Mouse (Mus musculus): ENCODE measurements around the gene Gtf2ird2. TPM values are rescaled to one million over a fixed set of nuclear protein-coding genes. Genes with fewer than 3 reads are reported as not detected.

The Gtf2ird2 gene
- polyA plus RNA-seq, 1 experiment from 2014 or later, result 6.9 TPM

DNA sequence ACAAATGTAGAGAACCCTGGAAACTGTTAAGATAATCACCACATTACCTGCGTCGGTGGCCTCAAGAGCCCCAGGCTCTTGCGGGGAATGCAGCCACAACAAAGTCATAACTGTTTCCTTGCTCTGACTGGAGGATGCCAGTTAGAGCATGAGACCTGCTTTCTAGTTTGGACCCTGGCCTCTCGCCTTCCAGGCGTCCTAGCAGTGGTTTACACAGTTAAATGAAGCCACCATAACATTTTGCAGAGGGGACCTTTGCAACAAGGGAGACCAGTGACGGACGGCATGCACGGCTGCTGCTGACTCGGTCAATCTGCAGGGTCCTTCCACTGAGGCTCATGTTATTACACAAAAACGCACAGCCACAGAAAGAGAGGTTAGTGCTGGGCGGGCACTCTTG is 88.9 kb downstream of the Gtf2ird2 start:
- Histone ChIP-seq H3K9ac (no peak overlapping the region), H3K4me3 (ENCODE audit: low read depth, low read length) (no peak overlapping the region), H3K36me3 (ENCODE audit: insufficient read depth) (peaks cover 97% of the 10 kb centered on the region), H3K27ac (ENCODE audit: low read depth) (no peak overlapping the region), H3K4me1 (ENCODE audit: insufficient read depth) (no peaks in the 10 kb centered on the region), H3K4me2 (no peak overlapping the region), H3K9me3 (ENCODE audit: low read depth, low read length) (no peaks in the 10 kb centered on the region), H3K27me3 (ENCODE audit: insufficient read depth, low read length) (no peaks in the 10 kb centered on the region)
- ATAC-seq (ENCODE audit: insufficient read depth) (no peak), DNase-seq (no peak)
- no peak for TF ChIP-seq CTCF (IDR thresholded peaks at IDR 0.05; ENCODE audit: low read depth)
- WGBS, result 83% methylated on average over 11 of the region's 11 CpGs

DNA sequence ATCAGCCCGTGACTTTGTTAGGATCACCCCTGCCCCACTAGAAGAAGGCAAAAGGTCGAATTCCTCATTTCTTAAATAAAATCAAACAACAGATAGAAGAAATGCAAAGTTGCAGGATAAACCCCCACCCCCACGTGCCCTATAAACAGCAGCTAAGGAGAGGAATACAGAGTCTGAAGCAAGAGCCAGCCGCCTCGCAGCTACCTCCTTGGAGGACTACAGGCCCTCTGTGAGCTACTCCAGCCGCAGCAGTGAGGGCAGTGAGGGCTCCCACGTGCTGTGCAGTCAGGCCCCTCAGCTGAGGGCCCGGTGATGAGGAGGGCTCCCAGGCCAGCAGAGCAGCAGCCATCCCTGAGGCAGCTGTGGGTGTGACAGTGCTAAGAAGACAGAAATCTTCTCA is 89.9 kb downstream of the Gtf2ird2 start:
- no peak for ATAC-seq (ENCODE audit: insufficient read depth)
- DNase-seq, result no peak
- 81% methylated on average over 8 of the region's 8 CpGs for WGBS
- H3K4me3 ChIP-seq (ENCODE audit: low read depth, low read length), result no peak overlapping the region
- H3K4me2 ChIP-seq, result no peak overlapping the region
- H3K27me3 ChIP-seq (ENCODE audit: insufficient read depth, low read length), result no peaks in the 10 kb centered on the region
- peaks cover 97% of the 10 kb centered on the region for H3K36me3 ChIP-seq (ENCODE audit: insufficient read depth)
- H3K9ac ChIP-seq, result no peak overlapping the region
- no peaks in the 10 kb centered on the region for H3K4me1 ChIP-seq (ENCODE audit: insufficient read depth)
- no peak overlapping the region for H3K27ac ChIP-seq (ENCODE audit: low read depth)
- no peaks in the 10 kb centered on the region for H3K9me3 ChIP-seq (ENCODE audit: low read depth, low read length)
- no peak for TF ChIP-seq CTCF (IDR thresholded peaks at IDR 0.05; ENCODE audit: low read depth)

Other genes starting within 250 kb of the Gtf2ird2 start
- gene Castor2, start 84.3 kb upstream of the Gtf2ird2 start, polyA plus RNA-seq (2014; fragmentation: Nextera tagmentation; extraction: Ambion mirVana), result 3.7 and 4.9 TPM in 2 replicates
- gene Rcc1l, start 7.2 kb upstream of the Gtf2ird2 start, polyA plus RNA-seq (2014; fragmentation: Nextera tagmentation; extraction: Ambion mirVana), result 31.2 and 35.5 TPM in 2 replicates
- gene Ncf1, start 45.6 kb downstream of the Gtf2ird2 start, polyA plus RNA-seq (2014; fragmentation: Nextera tagmentation; extraction: Ambion mirVana), result 4.8 and 6.4 TPM in 2 replicates
- gene Gtf2i, start 130.7 kb downstream of the Gtf2ird2 start, polyA plus RNA-seq (2014; fragmentation: Nextera tagmentation; extraction: Ambion mirVana), result 183 and 185 TPM in 2 replicates

Data from lung, embryonic 14.5 days (tissue).